Mouse (Mus musculus) erythroblast, embryonic 14.5 days (primary cell): ENCODE measurements around the gene Olfr223.

Experiments
- GATA1 ChIP-seq: IDR thresholded peaks from 2 replicates; pipeline ENCODE4 v1.6.1; 2012; ENCODE audit warnings: low read length, inconsistent platforms, mixed read lengths
- TAL1 ChIP-seq: IDR thresholded peaks from 3 replicates; pipeline ENCODE4 v1.6.1; 2012; ENCODE audit warnings: low read length, inconsistent platforms, mixed read lengths

DNA sequence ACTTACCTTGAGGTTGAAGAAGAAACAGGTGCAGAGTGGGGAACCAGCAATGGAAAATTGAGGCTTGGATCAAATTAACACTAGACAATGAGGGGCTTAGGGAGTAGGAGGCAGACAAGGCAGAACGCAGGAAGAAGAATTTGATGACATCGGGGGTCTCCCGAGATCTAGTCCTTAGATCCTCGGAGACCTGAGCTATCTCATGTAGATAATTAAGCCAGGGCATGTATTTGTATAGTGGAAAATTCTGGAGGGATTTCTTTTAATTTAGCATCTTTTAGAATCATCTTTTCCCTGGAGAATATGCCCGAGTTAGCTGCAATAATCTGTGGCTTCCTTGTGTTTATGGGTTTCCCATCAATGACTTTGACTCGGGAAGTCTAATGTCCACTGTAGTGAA is at the start of gene Olfr223:
- TF ChIP-seq TAL1: no peak
- no peak for TF ChIP-seq GATA1
